Mouse (Mus musculus) ES-Bruce4 (cell line): ENCODE data around the gene Vrk2.

ENCODE experiments used
- CTCF ChIP-seq: IDR thresholded peaks from one replicate; pipeline ENCODE4 v1.8.1; 2011; ENCODE audit warnings: low read depth, low read length
- EP300 ChIP-seq: IDR thresholded peaks from 2 replicates; pipeline ENCODE4 v1.6.1; 2011; ENCODE audit warnings: low read depth, low read length; ENCODE audit not compliant: insufficient read depth

DNA sequence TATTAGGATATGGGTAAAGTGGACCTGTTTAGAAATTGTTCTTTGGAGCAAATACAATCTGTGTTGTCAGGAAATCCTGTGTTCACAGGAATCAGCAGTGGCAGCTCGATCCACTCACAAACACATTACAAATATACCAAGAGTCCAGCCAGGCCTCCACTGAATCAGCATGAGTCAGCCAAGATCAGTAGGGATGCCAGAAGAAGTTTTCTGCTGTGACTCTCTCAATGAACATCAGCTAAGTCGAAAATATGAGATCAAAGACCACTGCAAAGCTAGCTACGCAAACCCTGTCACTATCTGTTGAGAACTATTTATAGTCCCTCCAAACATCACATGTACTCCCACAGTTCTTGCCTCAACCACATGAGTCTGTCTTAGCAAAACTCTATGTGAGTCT is 74.8 kb downstream of the Vrk2 start:
- no peak for TF ChIP-seq CTCF
- no peak for TF ChIP-seq EP300
